In the genomic region with DNA sequence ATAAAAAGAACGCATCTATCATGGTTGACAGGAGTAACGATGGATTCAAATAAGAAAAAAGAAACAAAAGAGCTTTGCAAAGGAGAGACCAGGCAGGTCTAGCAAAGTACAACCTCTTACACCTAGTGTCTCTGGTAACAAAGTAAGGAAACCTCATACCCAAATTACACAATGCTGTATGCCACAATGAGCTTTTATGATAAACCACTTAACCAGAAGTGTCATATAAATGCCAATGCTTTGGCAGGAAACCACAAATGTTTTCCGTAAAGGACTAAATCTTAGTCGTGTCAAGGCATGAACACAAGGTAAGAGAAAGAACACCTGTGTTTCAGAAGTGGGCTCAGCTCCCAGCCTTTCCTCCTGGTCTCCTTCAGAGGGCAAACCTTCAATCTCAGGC, we compare ENCODE assay signal across 16 mouse cellular contexts.
"Had no signal": no experiment of that assay in that cellular context is flagged by ENCODE, and none has a peak within 500 bp of the region (broad histone marks: within the 10 kb centered on the region; RNA-seq: fewer than 3 reads in every experiment).

No protein-coding gene starts in this region.

- ATAC-seq: midbrain, embryonic 13.5 days; midbrain, embryonic 16.5 days had no signal

- H3K4me1 ChIP-seq: kidney, embryonic 15.5 days; liver, embryonic 13.5 days; midbrain, embryonic 13.5 days had no signal

- H3K4me3 ChIP-seq: kidney, embryonic 15.5 days; liver, embryonic 13.5 days; midbrain, embryonic 13.5 days; myocyte had no signal

- H3K4me2 ChIP-seq: kidney, embryonic 15.5 days; liver, embryonic 13.5 days; midbrain, embryonic 13.5 days had no signal

- H3K9ac ChIP-seq: kidney, embryonic 15.5 days; liver, embryonic 13.5 days; midbrain, embryonic 13.5 days had no signal

- H3K27me3 ChIP-seq: kidney, embryonic 15.5 days; liver, embryonic 13.5 days; midbrain, embryonic 13.5 days had no signal

- H3K9me3 ChIP-seq: kidney, embryonic 15.5 days; liver, embryonic 13.5 days; midbrain, embryonic 13.5 days had no signal

- H3K27ac ChIP-seq: kidney, embryonic 15.5 days; liver, embryonic 13.5 days; midbrain, embryonic 13.5 days; stomach, postnatal 0 days had no signal

- DNase-seq: kidney, adult 11 months; kidney, adult 8-10 months; kidney, postnatal 10 days; kidney, postnatal 36 days; liver, embryonic 13.5 days; lung, adult 2 months; lung, postnatal 14 days; lung, postnatal 4 days; right cerebral cortex, postnatal 4 days; thymus, adult 2 months; thymus, postnatal 25 days had no signal
